In the genomic region with DNA sequence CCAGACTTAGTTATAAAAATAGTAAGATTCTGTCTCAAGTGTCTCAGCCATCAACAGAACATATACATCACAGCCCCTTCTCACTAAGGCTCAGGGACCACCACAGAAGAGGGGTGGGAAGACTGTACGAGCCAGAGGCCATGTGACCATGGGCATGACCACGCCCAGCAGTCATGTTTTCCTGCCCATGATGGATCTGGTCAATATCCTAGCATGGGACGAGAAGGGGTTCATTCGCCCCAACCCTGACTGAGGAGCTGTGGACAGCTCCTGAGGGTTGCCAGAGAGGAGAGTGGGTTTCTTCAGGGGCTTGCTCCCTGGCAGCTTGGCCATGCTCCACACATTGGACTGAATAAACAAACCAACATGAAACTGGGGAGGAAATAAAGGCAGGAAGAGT, we compare ENCODE assay signal across 21 mouse cellular contexts.
DNase-seq lines count a peak whose midpoint lies in the region; ATAC-seq lines count a peak whose summit lies in the region.
"Had no signal": no experiment of that assay in that cellular context is flagged by ENCODE, and none has a peak within 500 bp of the region (broad histone marks: within the 10 kb centered on the region; RNA-seq: fewer than 3 reads in every experiment).

No protein-coding gene starts in this region.

- 71% methylated on average over 4 of the region's 4 CpGs for WGBS in heart, embryonic 12.5 days
- WGBS in heart, embryonic 10.5 days, result 69% methylated on average over 4 of the region's 4 CpGs
- 84% methylated on average over 4 of the region's 4 CpGs for WGBS in midbrain, embryonic 11.5 days
- WGBS in midbrain, embryonic 15.5 days, result 88% methylated on average over 4 of the region's 4 CpGs

- H3K9me3 ChIP-seq in heart, embryonic 12.5 days (replicated peaks), result 0 out of 2 replicates have a peak, but pooled peaks cover 2% of the 10 kb centered on the region
- no peaks in the 10 kb centered on the region for H3K9me3 ChIP-seq in heart, embryonic 10.5 days
- H3K9me3 ChIP-seq in midbrain, embryonic 11.5 days (ENCODE audit: control insufficient read depth, low read length), result no peaks in the 10 kb centered on the region
- no peaks in the 10 kb centered on the region for H3K9me3 ChIP-seq in midbrain, embryonic 15.5 days

- no peaks in the 10 kb centered on the region for H3K27me3 ChIP-seq in heart, embryonic 12.5 days (replicated peaks)
- no peaks in the 10 kb centered on the region for H3K27me3 ChIP-seq in heart, embryonic 10.5 days (ENCODE audit: insufficient read depth, poor library complexity, severe bottlenecking)
- H3K27me3 ChIP-seq in midbrain, embryonic 11.5 days (ENCODE audit: control insufficient read depth, insufficient read depth, low read length), result no peaks in the 10 kb centered on the region
- H3K27me3 ChIP-seq in midbrain, embryonic 15.5 days (replicated peaks), result no peaks in the 10 kb centered on the region
- H3K27me3 ChIP-seq: CH12.LX had no signal

- H3K27ac ChIP-seq in heart, embryonic 12.5 days (ENCODE audit: poor library complexity, severe bottlenecking), result no peak overlapping the region
- no peak overlapping the region for H3K27ac ChIP-seq in heart, embryonic 10.5 days
- H3K27ac ChIP-seq in midbrain, embryonic 11.5 days (ENCODE audit: low read depth, low read length), result no peak overlapping the region
- H3K27ac ChIP-seq in midbrain, embryonic 15.5 days, result no peak overlapping the region

- ATAC-seq in heart, embryonic 12.5 days (ENCODE audit: insufficient number of reproducible peaks, low FRiP score), result no peak
- no peak for ATAC-seq in midbrain, embryonic 11.5 days (ENCODE audit: low FRiP score)
- no peak for ATAC-seq in midbrain, embryonic 15.5 days (replicated peaks)
- ATAC-seq: activated CD4-positive, CD25-positive, alpha-beta regulatory T cell, adult 4 months; CD4-positive, CD25-positive, alpha-beta regulatory T cell, adult 4 months; Patski had no signal

- peaks cover 9% of the 10 kb centered on the region; the same call in 1 of the 2 replicates for H3K4me1 ChIP-seq in heart, embryonic 12.5 days (replicated peaks)
- peaks cover 5% of the 10 kb centered on the region for H3K4me1 ChIP-seq in heart, embryonic 10.5 days
- H3K4me1 ChIP-seq in midbrain, embryonic 11.5 days (ENCODE audit: control insufficient read depth, insufficient read depth, low read length), result peaks cover 2% of the 10 kb centered on the region; the same call in 1 of the 2 replicates
- H3K4me1 ChIP-seq in midbrain, embryonic 15.5 days, result peaks cover 9% of the 10 kb centered on the region; the same call in 1 of the 2 replicates

- H3K4me3 ChIP-seq in heart, embryonic 12.5 days, result no peak overlapping the region
- no peak overlapping the region for H3K4me3 ChIP-seq in heart, embryonic 10.5 days
- H3K4me3 ChIP-seq in midbrain, embryonic 11.5 days (ENCODE audit: low read depth, low read length), result no peak overlapping the region
- H3K4me3 ChIP-seq in midbrain, embryonic 15.5 days, result no peak overlapping the region

- H3K36me3 ChIP-seq in heart, embryonic 12.5 days, result no peaks in the 10 kb centered on the region
- no peaks in the 10 kb centered on the region for H3K36me3 ChIP-seq in heart, embryonic 10.5 days
- H3K36me3 ChIP-seq in midbrain, embryonic 11.5 days (ENCODE audit: control insufficient read depth, insufficient read depth, low read length), result no peaks in the 10 kb centered on the region
- H3K36me3 ChIP-seq in midbrain, embryonic 15.5 days (replicated peaks), result no peaks in the 10 kb centered on the region
- H3K36me3 ChIP-seq: G1E had no signal

- no peak overlapping the region for H3K9ac ChIP-seq in heart, embryonic 12.5 days
- H3K9ac ChIP-seq in midbrain, embryonic 11.5 days (ENCODE audit: low read length), result no peak overlapping the region
- no peak overlapping the region for H3K9ac ChIP-seq in midbrain, embryonic 15.5 days

- DNase-seq in heart, adult 11 months, result peak; percentile 74
- peak; percentile 38 for DNase-seq in heart, embryonic 10.5 days (ENCODE audit: low spot score)
- DNase-seq in heart, adult 9 months (ENCODE audit: low spot score in 2 of 2), result no peak
- peak; percentile 53 for DNase-seq in midbrain, embryonic 11.5 days (ENCODE audit: low spot score, missing footprints)
- DNase-seq: adrenal gland, adult 2 months; adrenal gland, adult 8-10 months; adrenal gland, postnatal 10 days; adrenal gland, postnatal 14 days; adrenal gland, postnatal 25 days; adrenal gland, postnatal 36 days; B cell, adult 2 months; cerebellum, adult 11 months; cerebellum, adult 11-12 months; cerebellum, adult 18-20 months had no signal

- no peak overlapping the region for H3K4me2 ChIP-seq in heart, embryonic 12.5 days
- H3K4me2 ChIP-seq in midbrain, embryonic 11.5 days, result no peak overlapping the region
- H3K4me2 ChIP-seq in midbrain, embryonic 15.5 days, result no peak overlapping the region

Comparison
In these comparisons a context has a peak if more than half of its experiments do, and no peak if none do; other contexts are left out.
1. DNase-seq: peak in heart, adult 11 months (single experiment), heart, embryonic 10.5 days (single experiment) and midbrain, embryonic 11.5 days (single experiment); none in heart, adult 9 months (0 of 2).